Mouse (Mus musculus) right cerebral cortex, postnatal 36 days (tissue): ENCODE results near the gene Eci1.

Experiments used
- DNase-seq, 2 experiments: peaks; one replicate each; pipeline ENCODE4 v3.0.0; 2022; ENCODE audit warnings: low spot score in 2 of 2, mixed read lengths in 1 of 2

The Eci1 gene

DNA sequence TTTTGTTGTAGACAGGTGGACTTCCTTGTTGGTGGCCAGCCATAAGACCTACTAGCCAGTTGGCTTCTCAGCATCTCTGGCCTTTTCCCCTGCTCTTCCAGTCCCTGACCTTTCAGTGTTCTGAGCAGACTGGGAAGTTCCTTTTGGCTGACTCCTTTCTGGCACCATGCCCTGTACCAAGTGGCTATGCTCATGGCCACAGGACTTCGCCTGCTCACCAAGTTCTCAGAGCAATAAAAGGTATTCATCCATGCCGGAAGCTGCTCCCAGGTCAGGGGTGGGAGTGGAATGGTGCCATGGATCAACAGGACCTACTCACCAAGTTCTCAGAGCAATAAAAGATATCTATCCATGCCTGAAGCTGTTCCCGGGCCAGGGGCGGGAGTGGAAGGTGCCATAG lies 46.1 kb downstream of the Eci1 start:
- DNase-seq = no peak

DNA sequence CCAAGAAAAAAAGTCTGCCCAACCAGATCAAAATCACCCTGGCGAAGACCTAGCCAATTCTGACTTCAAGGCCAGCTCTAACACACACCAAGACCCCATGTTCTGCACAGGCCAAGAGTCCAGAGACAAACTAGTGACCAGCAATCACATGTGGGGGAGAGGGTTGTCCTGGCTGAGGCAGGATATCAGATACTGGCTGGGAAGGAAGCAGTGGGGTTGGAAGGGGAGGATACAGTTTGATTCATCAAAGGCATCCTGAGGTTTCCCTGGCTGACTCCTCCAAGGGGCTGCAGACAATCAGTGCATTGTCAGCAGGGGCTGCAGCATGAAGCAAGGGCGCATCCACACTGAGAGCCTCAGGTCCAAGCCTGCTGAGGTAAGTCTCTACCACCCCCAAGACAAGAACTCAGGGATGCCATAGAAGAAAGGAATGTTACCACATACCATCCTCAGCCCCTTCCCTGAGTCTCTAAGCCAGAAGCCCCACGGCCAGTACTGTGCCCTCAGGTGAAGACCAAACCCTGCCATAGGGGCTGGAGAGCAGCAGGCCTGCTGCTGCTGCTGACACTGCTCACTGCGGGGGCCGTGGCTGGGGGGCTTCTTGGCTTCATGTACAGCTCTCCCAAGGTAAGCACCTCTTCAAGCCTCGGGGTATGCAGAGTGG lies 47.3 kb downstream of the Eci1 start, which contains the start of gene Bricd5:
Bricd5 (plus strand) TSS at position 273 of the 664 bp plus-strand sequence.
- no peak for DNase-seq

DNA sequence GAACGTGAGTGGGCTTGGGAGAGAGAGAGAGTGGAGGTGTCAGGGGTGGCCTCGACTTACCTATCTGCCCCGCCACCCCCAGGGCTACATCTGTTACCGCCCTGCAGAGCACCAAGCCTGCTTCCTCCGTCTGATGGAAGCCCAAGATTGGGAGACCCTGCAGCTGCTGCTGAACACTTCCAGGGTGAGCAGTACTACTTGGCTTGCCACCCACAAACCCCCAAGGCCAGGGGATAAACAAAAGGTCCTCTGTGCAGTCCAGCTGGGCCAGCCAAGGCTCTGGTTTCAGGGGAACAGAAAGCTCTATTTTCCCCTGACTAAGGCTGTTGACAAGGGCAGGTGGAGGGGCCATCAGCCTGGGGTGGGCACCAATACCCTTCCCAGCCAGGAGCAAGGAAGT lies 48.1 kb downstream of the Eci1 start:
- DNase-seq = no peak

DNA sequence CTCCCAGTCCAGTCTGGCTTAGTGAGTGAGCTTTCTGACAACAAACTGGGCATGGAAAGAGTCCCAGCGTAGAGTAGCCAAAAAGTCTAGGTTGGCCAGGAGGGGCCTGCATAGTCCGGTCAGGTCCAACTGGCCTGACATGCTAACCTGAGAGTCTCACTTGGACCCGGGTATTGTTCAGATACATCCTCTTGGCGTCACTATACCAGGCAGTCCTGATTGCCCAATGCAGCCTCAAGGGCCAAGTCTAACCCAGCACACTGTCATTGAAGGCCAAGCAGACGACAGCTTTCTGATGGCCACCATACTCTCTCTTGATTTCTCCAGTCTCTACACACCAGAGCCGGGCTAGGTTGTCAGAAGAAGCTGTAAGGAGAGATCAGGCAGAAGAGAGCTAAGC lies 49.1 kb downstream of the Eci1 start:
- DNase-seq = no peak

DNA sequence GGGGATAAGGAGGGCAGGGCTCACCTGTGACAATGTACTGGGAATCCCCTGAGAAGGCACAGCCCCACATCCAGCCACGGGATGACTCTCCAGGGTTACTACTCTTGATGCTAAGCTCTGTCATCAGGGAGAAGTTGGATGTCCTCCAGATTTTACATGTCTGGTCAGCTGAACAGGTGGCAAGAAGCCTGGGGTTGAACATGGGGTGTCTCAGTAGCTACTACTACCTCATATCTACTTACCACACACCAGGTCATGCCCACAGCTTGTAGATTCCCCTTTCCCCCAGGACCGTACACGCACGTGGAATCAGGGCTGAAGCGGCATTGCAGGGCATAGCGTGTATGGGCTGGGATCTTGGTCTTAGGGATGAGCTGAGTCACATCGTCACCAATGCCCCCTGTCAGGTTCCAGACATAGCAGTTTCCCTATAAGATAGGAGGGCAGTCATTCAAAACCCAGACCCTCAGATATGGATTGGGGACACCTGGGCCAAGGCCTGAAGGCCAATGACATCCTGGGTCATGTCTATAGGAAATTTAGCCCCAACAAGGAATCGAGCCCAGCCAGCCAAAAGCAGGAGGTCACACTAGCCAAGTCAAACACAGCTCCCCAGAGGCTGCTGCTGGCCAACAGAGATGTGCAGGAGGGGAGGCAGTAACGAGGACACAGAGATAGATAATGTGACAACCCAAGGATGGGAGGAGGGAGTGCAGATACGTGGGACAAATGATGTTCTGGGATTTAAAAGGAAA lies 49.8 kb downstream of the Eci1 start:
- DNase-seq = no peak

DNA sequence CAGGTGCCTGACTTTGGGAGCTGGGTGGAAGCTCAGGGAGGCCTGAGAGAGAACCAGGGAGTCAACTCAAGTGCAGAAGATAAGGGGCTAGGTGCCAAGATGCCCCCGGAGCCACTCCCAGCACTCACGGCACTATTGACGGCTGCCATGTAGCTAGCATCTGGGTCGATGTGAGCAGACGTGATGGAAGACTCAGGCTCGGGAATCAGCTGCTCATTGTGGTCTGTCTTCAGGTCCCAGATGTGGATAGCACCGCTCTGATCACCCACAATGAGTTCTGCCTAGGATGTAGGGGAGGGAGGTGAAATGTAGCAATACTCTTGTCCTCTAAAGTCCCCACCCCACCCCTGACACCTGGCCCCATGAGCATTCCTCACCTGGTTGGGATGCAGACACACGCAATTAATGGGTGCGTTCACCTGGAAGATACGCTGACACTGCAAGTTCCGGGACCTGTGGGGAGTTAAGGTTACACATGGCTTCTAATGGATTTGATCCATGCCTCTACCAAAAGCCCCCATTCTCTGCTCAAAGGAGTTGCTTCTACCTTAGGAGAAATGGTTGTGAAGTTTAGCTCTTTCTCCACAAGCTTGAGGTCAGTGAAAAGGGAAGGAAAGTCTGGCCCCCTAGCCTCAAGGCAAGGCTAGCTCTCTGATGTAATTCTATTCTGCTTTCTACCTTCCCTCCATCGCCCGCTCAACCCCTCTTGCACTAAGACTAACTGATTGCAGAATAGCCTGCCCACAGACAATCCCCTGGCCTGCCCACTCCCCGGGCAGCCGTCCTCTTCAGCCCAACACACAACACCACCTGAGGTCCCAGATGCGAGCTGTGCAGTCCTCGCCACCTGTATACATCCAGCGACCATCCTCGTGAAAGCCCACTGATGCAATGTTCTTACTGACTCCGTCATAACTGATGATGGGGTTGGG lies 50.9 kb downstream of the Eci1 start:
- no peak for DNase-seq

DNA sequence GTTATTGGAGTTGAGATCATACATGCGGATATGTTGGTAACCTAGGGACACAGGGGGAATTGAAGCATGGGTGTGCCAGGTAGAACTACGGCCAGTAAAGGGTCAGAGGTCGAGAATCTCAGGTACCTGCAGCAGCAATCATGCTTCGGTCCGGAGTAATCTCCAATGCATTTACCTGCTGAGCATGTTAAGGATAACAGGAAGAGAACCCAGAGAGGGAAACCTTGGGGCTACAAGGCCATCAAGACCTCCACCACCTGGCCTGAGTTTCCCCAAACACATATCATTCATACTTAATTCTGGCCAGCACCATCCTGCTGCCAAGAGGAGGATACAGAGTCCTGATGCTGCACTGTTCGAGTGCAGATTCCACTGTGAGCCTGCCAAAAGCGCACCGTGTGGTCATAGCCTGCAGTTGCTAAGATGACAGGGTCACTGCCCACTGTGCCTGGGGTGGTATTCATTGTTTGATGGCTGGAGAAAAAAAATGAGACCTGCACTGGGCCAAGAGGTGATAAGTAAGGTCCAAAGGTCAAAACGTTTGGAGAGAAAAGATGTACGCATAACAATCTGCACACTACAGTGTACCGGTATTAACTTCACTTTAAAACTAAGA lies 51.7 kb downstream of the Eci1 start:
- DNase-seq = no peak

DNA sequence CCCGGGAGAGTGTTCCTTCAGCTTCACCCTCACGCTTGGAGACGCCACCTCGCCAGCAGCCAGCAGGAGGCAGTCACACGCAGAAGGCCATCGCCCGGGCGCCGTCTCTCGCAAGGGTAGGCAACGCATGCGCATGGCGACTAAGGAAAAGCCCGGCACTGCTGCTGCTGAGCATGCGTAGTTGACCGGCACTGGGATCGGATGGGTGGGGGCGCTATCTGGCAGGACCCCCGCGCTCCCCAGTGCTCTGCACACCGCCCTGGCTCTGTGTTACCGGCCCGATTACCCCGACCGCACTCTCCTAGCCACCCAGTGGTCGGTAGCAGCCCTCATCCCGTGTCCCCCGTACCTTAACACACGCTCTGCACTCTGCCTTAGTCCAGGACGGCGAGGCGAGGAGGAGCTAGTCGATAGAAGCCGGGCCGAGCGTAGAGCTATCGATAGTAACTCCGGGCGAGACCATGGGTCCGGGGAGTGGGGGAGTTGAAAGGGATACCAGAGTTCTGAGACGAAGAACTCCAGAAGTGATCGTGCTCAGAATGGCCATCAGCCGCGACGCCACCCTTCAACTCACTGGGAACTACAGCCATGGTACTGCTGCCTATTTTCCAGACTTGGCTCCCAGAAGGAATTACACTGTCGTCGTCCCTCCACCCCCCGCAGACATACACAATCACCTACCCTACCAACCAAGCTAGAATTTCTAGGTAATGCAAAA lies 52.4 kb downstream of the Eci1 start, which contains the start of gene Mlst8:
Mlst8 (minus strand) TSS at position 416 of the 718 bp plus-strand sequence.
- peak; percentile 94 to 95 for DNase-seq

DNA sequence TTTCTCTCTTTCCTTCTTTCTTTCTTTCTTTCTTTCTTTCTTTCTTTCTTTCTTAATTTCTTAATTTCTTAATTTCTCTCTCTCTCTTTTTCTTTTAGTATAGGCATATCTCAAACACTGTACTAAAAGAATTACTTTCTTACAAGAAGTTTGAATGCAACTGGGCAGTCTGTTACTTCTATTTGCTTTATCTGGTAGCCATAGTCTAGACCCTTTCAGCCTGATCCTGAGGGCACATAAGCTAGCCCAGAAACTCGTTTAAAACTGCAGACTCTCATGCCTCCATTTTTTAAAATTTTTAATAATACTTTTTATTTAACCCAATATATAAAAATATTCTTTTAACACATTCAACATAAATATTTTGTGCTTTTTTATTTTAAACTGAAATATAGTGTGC lies 53.0 kb downstream of the Eci1 start:
- no peak for DNase-seq

DNA sequence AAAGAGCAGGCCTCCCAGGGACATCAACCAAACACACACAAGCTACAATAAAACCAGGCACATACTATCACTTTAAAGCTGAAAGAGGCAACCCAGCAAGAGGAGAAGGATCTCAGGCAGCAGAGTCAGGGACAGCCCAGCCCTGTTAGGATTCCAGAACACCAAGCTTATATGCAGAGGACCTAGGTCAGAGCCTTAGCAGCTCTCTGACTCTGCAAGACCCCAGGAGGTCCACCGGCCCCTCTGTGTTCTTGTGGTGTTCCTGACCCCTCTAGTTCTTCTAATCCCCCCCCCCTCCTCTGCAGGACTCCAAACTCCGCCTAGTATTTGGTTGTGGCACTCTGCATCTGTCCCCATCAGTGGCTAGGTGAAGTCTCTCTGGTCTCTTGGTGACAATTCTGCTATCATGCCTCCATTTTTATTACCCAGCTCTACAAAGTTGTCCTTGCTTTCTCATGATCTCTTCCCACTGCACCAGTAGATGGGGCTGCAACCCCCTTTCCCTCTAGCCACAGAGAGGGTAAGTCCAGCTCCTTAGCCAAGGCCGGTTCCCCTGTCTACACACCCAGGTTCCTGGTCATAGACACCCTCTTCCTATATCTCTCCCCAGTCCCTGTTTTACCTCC lies 53.9 kb downstream of the Eci1 start:
- DNase-seq = no peak

DNA sequence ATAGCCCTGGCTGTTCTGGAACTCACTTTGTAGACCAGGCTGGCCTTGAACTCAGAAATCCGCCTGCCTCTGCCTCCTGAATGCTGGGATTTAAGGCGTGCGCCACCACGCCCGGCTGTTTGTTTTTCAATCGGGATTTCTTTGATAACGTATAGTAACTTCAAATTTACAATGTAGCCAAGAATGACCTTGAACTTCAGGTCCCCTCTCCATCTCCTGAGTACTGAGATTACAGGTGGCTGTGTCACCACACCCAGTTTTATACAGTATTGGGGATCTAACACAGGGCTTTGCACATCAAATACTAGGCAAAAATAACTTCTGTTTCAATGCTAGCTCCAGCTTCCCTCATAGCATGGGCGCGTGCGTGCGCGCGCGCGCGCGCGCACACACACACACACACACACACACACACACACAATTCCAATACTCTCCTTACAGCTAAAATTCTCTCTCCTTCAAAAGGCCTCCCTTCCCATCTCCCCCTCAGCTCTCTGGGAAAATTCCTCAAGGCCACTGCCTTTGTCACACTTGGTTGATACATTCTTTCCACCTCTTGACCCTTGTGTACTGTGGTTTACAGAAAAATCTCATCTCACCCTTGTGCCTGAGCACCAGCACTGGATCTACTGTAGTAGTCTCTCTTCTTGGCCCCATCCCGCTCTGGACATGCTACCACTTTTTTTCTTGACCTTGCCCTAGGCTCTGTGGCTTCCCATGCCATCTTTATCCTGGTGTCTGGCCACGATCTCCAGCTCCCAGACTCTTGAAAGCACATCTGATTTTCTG lies 54.8 kb downstream of the Eci1 start:
- DNase-seq = no peak

DNA sequence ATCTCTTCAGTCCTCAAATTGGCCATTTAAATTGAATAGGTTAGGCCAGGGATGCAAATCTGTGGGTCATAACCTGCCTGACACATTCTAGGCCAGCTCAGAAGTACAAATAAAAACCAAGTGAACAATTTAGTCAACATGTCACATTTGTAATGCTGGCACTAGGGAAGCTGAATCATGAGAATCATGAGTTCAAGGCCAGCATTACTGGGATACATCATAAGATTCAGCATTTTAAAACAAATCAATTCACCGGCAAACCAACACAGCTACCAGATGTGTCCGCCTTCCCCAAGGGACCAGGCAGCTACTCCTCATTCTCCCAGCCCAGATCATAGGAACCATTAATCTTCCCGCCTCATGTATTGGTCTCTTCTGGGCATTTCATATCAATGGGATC lies 57.1 kb downstream of the Eci1 start:
- no peak for DNase-seq

DNA sequence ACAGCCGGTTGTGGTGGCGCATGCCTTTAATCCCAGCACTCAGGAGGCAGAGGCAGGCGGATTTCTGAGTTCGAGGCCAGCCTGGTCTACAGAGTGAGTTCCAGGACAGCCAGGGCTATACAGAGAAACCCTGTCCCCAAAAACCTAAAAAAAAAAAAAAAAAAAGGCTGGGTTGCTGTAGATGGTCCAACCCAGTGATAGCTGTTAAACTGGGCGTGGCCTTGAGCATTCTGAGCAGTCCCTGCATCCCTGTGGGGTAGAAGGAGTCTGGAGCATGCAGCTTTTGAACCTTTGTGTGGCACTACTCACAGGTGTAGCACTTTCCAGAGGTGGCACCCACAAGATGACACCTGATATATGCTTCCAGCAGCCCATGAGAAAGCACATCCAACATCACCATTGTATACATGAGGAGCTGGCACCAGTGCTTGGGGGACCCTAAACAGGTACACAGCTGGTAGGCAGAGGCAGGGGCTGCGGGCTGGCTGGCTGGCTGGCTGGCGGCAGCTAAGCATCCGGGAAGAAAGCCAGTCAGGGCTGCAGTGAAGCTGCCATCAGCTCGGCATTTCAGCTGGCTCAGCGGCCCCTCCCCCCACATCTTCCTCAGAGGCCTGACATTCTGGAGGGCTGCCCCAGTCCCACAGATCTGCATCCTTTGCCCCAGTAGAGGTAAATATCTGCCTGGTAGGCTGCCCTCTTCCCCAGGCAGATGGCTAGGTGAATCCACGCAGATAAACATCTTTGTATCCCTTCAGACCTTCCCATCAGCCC lies 58.8 kb downstream of the Eci1 start:
- no peak for DNase-seq

DNA sequence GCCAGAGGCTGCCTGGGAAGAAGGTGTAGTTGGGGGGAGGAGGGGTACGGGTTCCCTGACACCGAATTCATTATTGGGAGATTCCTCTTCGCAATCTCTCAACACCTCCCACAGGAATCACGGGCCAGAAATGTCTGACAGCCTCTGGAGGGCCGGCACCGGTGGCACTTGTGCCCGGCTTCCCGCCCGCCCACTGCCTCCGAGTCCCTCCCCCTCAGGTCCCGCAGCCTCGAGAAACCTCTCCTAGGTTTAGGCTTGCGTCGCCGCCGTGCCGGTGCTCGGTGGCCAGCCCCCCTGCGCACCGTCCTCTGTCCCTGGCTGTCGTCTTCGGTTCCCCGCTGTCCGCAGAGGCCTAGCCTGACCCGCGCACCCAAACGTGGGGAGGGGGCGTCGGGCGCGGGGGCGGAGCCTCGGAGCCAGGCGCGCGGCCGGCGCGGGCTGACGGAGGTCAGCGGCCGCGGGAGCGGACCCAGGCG lies 61.8 kb downstream of the Eci1 start, which contains the start of gene Caskin1:
Caskin1 (plus strand) TSS at position 416 of the 476 bp plus-strand sequence.
- DNase-seq = peak in 1 of 2 experiments; percentile 63

DNA sequence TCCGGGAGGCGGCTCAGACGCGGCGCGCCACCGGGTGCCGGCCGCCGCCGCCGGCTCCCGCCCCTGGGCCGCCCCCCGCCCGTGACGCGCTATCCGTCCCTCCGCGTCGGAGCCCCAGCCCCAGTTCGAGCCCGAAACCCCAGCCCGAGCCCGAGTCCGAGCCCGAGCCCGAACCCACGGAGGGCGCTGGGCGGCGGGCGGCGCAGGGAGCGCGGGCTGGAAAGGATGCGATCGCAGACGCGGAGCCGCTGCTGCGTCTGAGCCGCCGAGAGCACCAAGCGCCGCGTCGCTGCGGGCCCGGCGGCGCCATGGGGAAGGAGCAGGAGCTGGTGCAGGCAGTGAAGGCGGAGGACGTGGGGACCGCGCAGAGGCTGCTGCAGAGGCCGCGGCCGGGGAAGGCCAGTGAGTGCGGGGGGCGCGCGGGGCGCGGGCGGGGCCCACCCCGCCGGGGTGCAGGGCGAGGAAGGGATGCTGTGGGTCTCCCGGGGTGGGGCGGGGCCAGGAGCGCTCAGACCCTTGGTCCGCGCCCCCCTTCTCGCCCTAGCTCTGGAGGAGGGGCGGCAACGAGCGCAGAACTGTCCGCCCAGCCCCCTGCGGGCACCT lies 62.3 kb downstream of the Eci1 start:
- no peak for DNase-seq
